Mouse (Mus musculus) CD4-positive, CD25-positive, alpha-beta regulatory T cell, adult 4 months (primary cell): ENCODE results near the gene Trpv1. TPM values are rescaled to one million over a fixed set of nuclear protein-coding genes. Genes with fewer than 3 reads are reported as not detected.
A peak's percentile ranks its signal among the peaks of the same experiment; 100 is the strongest.

ENCODE experiments used
- ATAC-seq: one replicate; pipeline ENCODE4 v1.8.0; 2017
- polyA plus RNA-seq, 2 experiments: library from polyadenylated mRNA; unstranded; fragments of 100-300 nt; shearing (Covaris generic); gene quantifications; one replicate each; pipeline ENCODE4 v1.2.1; 2017

Trpv1 gene
- not detected for polyA plus RNA-seq

GRCm38 (mm10) chr11:73233992-73234391 lies at the start of gene Trpv1:
TSS of gene Trpv1 (plus strand) at chr11:73234292.
- no peak for ATAC-seq

GRCm38 (mm10) chr11:73185872-73186615 lies 48.0 kb upstream of the Trpv1 start:
- no peak for ATAC-seq

GRCm38 (mm10) chr11:73187231-73187630 lies 46.9 kb upstream of the Trpv1 start:
- ATAC-seq, result no peak

- ATAC-seq, result no peak
Observed at GRCm38 (mm10) chr11:73193047-73193446, 41.0 kb upstream of the Trpv1 start.

GRCm38 (mm10) chr11:73194444-73194843 lies 39.6 kb upstream of the Trpv1 start:
- no peak for ATAC-seq

- ATAC-seq, result no peak
Observed at GRCm38 (mm10) chr11:73198190-73198589, 35.9 kb upstream of the Trpv1 start.

- ATAC-seq, result peak; percentile 86
Observed at GRCm38 (mm10) chr11:73198603-73199229, 35.4 kb upstream of the Trpv1 start, which contains the start of gene Ctns. TSS of gene Ctns (minus strand) at chr11:73199042.

- ATAC-seq, result peak; percentile 95
Observed at GRCm38 (mm10) chr11:73199230-73199712, 34.8 kb upstream of the Trpv1 start, which contains the start of gene Shpk. TSS of gene Shpk (plus strand) at chr11:73199460.

- peak; percentile 32 for ATAC-seq
Observed at GRCm38 (mm10) chr11:73199879-73200278, 34.2 kb upstream of the Trpv1 start.

GRCm38 (mm10) chr11:73201021-73201420 lies 33.1 kb upstream of the Trpv1 start:
- ATAC-seq, result no peak

GRCm38 (mm10) chr11:73201597-73201996 lies 32.5 kb upstream of the Trpv1 start:
- no peak for ATAC-seq

GRCm38 (mm10) chr11:73203895-73204294 lies 30.2 kb upstream of the Trpv1 start:
- ATAC-seq, result no peak

GRCm38 (mm10) chr11:73205194-73205593 lies 28.9 kb upstream of the Trpv1 start:
- no peak for ATAC-seq

GRCm38 (mm10) chr11:73207621-73208020 lies 26.5 kb upstream of the Trpv1 start:
- ATAC-seq, result no peak

GRCm38 (mm10) chr11:73213956-73214355 lies 20.1 kb upstream of the Trpv1 start:
- ATAC-seq, result no peak

- ATAC-seq, result no peak
Observed at GRCm38 (mm10) chr11:73219671-73220070, 14.4 kb upstream of the Trpv1 start.

GRCm38 (mm10) chr11:73220651-73221050 lies 13.4 kb upstream of the Trpv1 start:
- ATAC-seq, result no peak

GRCm38 (mm10) chr11:73222846-73223245 lies 11.2 kb upstream of the Trpv1 start:
- ATAC-seq, result no peak

- ATAC-seq, result no peak
Observed at GRCm38 (mm10) chr11:73223966-73224365, 10.1 kb upstream of the Trpv1 start.

GRCm38 (mm10) chr11:73225856-73226255 lies 8.2 kb upstream of the Trpv1 start:
- ATAC-seq, result no peak

GRCm38 (mm10) chr11:73228881-73229280 lies 5.2 kb upstream of the Trpv1 start:
- ATAC-seq, result no peak

GRCm38 (mm10) chr11:73230081-73230480 lies 4.0 kb upstream of the Trpv1 start:
- ATAC-seq, result no peak

GRCm38 (mm10) chr11:73232513-73232912 lies 1.6 kb upstream of the Trpv1 start:
- no peak for ATAC-seq
